Mouse (Mus musculus): ENCODE measurements around the gene Atp1a3. TPM values are rescaled to one million over a fixed set of nuclear protein-coding genes. Genes with fewer than 3 reads are reported as not detected.

The Atp1a3 gene
- polyA plus RNA-seq, 1 experiment from 2014 or later = 0.68 TPM

- Histone ChIP-seq H3K27me3 (ENCODE audit: control insufficient read depth, insufficient read depth, low read length) (peaks cover 73% of the 10 kb centered on the region), H3K27ac (ENCODE audit: low read depth, low read length) (no peak overlapping the region), H3K4me3 (ENCODE audit: low read length) (no peak overlapping the region), H3K9me3 (ENCODE audit: control insufficient read depth, low read length) (no peaks in the 10 kb centered on the region), H3K4me1 (ENCODE audit: control insufficient read depth, insufficient read depth, low read length) (0 out of 2 replicates have a peak, but pooled peaks cover 7% of the 10 kb centered on the region), H3K36me3 (ENCODE audit: control insufficient read depth, insufficient read depth, low read length) (no peaks in the 10 kb centered on the region), H3K9ac (ENCODE audit: low read depth, low read length) (no peak overlapping the region), H3K4me2 (replicated peaks; ENCODE audit: low read depth, low read length) (no peak overlapping the region)
- WGBS = 83% methylated on average over 12 of the region's 12 CpGs
- ATAC-seq (ENCODE audit: low FRiP score, low TSS enrichment) = no peak
These were observed 1.0 kb upstream of the Atp1a3 start for GRCm38 (mm10) chr7:25006586-25007364.

- WGBS = 68% methylated on average over 3 of the region's 3 CpGs
- Histone ChIP-seq H3K27me3 (ENCODE audit: control insufficient read depth, insufficient read depth, low read length) (peaks cover 67% of the 10 kb centered on the region), H3K9me3 (ENCODE audit: control insufficient read depth, low read length) (no peaks in the 10 kb centered on the region), H3K4me3 (ENCODE audit: low read length) (no peak overlapping the region), H3K9ac (ENCODE audit: low read depth, low read length) (no peak overlapping the region), H3K27ac (ENCODE audit: low read depth, low read length) (no peak overlapping the region), H3K4me1 (ENCODE audit: control insufficient read depth, insufficient read depth, low read length) (0 out of 2 replicates have a peak, but pooled peaks cover 7% of the 10 kb centered on the region), H3K4me2 (replicated peaks; ENCODE audit: low read depth, low read length) (peak overlapping the region; percentile 41), H3K36me3 (ENCODE audit: control insufficient read depth, insufficient read depth, low read length) (no peaks in the 10 kb centered on the region)
- 0 out of 2 replicates have a peak, but pooled peaks have one; percentile 15 for ATAC-seq (ENCODE audit: low FRiP score, low TSS enrichment)
These were observed 413 bp upstream of the Atp1a3 start for GRCm38 (mm10) chr7:25006171-25006570.

- H3K4me2 ChIP-seq (replicated peaks; ENCODE audit: low read depth, low read length) = no peak overlapping the region
- WGBS = 33% methylated on average over 9 of the region's 9 CpGs
- no peak for ATAC-seq (ENCODE audit: low FRiP score, low TSS enrichment)
These were observed 952 bp downstream of the Atp1a3 start for GRCm38 (mm10) chr7:25004806-25005205.

GRCm38 (mm10) chr7:25003820-25004388 lies 1.9 kb downstream of the Atp1a3 start:
- Histone ChIP-seq H3K36me3 (ENCODE audit: control insufficient read depth, insufficient read depth, low read length) (no peaks in the 10 kb centered on the region), H3K27me3 (ENCODE audit: control insufficient read depth, insufficient read depth, low read length) (peaks cover 44% of the 10 kb centered on the region), H3K9ac (ENCODE audit: low read depth, low read length) (no peak overlapping the region), H3K4me1 (ENCODE audit: control insufficient read depth, insufficient read depth, low read length) (no peaks in the 10 kb centered on the region), H3K4me3 (ENCODE audit: low read length) (no peak overlapping the region), H3K27ac (ENCODE audit: low read depth, low read length) (no peak overlapping the region), H3K4me2 (replicated peaks; ENCODE audit: low read depth, low read length) (no peak overlapping the region), H3K9me3 (ENCODE audit: control insufficient read depth, low read length) (no peaks in the 10 kb centered on the region)
- ATAC-seq (ENCODE audit: low FRiP score, low TSS enrichment) = no peak
- WGBS = 89% methylated on average over 7 of the region's 8 CpGs

More at GRCm38 (mm10) chr7:25004806-25005205, 952 bp downstream of the Atp1a3 start:
- no peak overlapping the region for H3K27ac ChIP-seq (ENCODE audit: low read depth, low read length)
- H3K4me1 ChIP-seq (ENCODE audit: control insufficient read depth, insufficient read depth, low read length) = no peaks in the 10 kb centered on the region
- H3K36me3 ChIP-seq (ENCODE audit: control insufficient read depth, insufficient read depth, low read length) = no peaks in the 10 kb centered on the region
- no peak overlapping the region for H3K9ac ChIP-seq (ENCODE audit: low read depth, low read length)
- H3K9me3 ChIP-seq (ENCODE audit: control insufficient read depth, low read length) = no peaks in the 10 kb centered on the region
- peaks cover 53% of the 10 kb centered on the region for H3K27me3 ChIP-seq (ENCODE audit: control insufficient read depth, insufficient read depth, low read length)
- H3K4me3 ChIP-seq (ENCODE audit: low read length) = no peak overlapping the region

GRCm38 (mm10) chr7:25003291-25003690 lies 2.5 kb downstream of the Atp1a3 start:
- no peak for ATAC-seq (ENCODE audit: low FRiP score, low TSS enrichment)
- H3K4me3 ChIP-seq (ENCODE audit: low read length) = no peak overlapping the region
- no peaks in the 10 kb centered on the region for H3K36me3 ChIP-seq (ENCODE audit: control insufficient read depth, insufficient read depth, low read length)
- H3K27me3 ChIP-seq (ENCODE audit: control insufficient read depth, insufficient read depth, low read length) = peaks cover 38% of the 10 kb centered on the region
- no peak overlapping the region for H3K27ac ChIP-seq (ENCODE audit: low read depth, low read length)
- no peaks in the 10 kb centered on the region for H3K4me1 ChIP-seq (ENCODE audit: control insufficient read depth, insufficient read depth, low read length)
- H3K4me2 ChIP-seq (replicated peaks; ENCODE audit: low read depth, low read length) = no peak overlapping the region
- H3K9me3 ChIP-seq (ENCODE audit: control insufficient read depth, low read length) = no peaks in the 10 kb centered on the region
- H3K9ac ChIP-seq (ENCODE audit: low read depth, low read length) = no peak overlapping the region
- WGBS = 40% methylated on average over 11 of the region's 11 CpGs

GRCm38 (mm10) chr7:25000711-25001110 lies 5.0 kb downstream of the Atp1a3 start:
- no peak for ATAC-seq (ENCODE audit: low FRiP score, low TSS enrichment)
- no peaks in the 10 kb centered on the region for H3K4me1 ChIP-seq (ENCODE audit: control insufficient read depth, insufficient read depth, low read length)
- 69% methylated on average over 12 of the region's 12 CpGs for whole genome bisulfite sequencing

GRCm38 (mm10) chr7:25000211-25000610 lies 5.5 kb downstream of the Atp1a3 start:
- no peaks in the 10 kb centered on the region for H3K36me3 ChIP-seq (ENCODE audit: control insufficient read depth, insufficient read depth, low read length)
- H3K4me3 ChIP-seq (ENCODE audit: low read length) = no peak overlapping the region
- no peaks in the 10 kb centered on the region for H3K9me3 ChIP-seq (ENCODE audit: control insufficient read depth, low read length)
- no peak for ATAC-seq (ENCODE audit: low FRiP score, low TSS enrichment)
- no peak overlapping the region for H3K9ac ChIP-seq (ENCODE audit: low read depth, low read length)
- H3K4me1 ChIP-seq (ENCODE audit: control insufficient read depth, insufficient read depth, low read length) = no peaks in the 10 kb centered on the region
- peaks cover 7% of the 10 kb centered on the region for H3K27me3 ChIP-seq (ENCODE audit: control insufficient read depth, insufficient read depth, low read length)
- H3K4me2 ChIP-seq (replicated peaks; ENCODE audit: low read depth, low read length) = no peak overlapping the region
- WGBS = 65% methylated on average over 7 of the region's 7 CpGs
- H3K27ac ChIP-seq (ENCODE audit: low read depth, low read length) = no peak overlapping the region

More at GRCm38 (mm10) chr7:25000711-25001110, 5.0 kb downstream of the Atp1a3 start:
- no peak overlapping the region for H3K4me2 ChIP-seq (replicated peaks; ENCODE audit: low read depth, low read length)
- peaks cover 12% of the 10 kb centered on the region for H3K27me3 ChIP-seq (ENCODE audit: control insufficient read depth, insufficient read depth, low read length)
- no peak overlapping the region for H3K9ac ChIP-seq (ENCODE audit: low read depth, low read length)
- no peaks in the 10 kb centered on the region for H3K9me3 ChIP-seq (ENCODE audit: control insufficient read depth, low read length)
- no peak overlapping the region for H3K27ac ChIP-seq (ENCODE audit: low read depth, low read length)
- H3K4me3 ChIP-seq (ENCODE audit: low read length) = no peak overlapping the region
- no peaks in the 10 kb centered on the region for H3K36me3 ChIP-seq (ENCODE audit: control insufficient read depth, insufficient read depth, low read length)

GRCm38 (mm10) chr7:24993081-24993480 lies 12.7 kb downstream of the Atp1a3 start:
- H3K9me3 ChIP-seq (ENCODE audit: control insufficient read depth, low read length) = no peaks in the 10 kb centered on the region
- 75% methylated on average over 6 of the region's 6 CpGs for WGBS
- ATAC-seq (ENCODE audit: low FRiP score, low TSS enrichment) = no peak
- no peak overlapping the region for H3K9ac ChIP-seq (ENCODE audit: low read depth, low read length)
- H3K36me3 ChIP-seq (ENCODE audit: control insufficient read depth, insufficient read depth, low read length) = no peaks in the 10 kb centered on the region
- no peak overlapping the region for H3K27ac ChIP-seq (ENCODE audit: low read depth, low read length)
- H3K27me3 ChIP-seq (ENCODE audit: control insufficient read depth, insufficient read depth, low read length) = no peaks in the 10 kb centered on the region
- no peaks in the 10 kb centered on the region for H3K4me1 ChIP-seq (ENCODE audit: control insufficient read depth, insufficient read depth, low read length)
- no peak overlapping the region for H3K4me3 ChIP-seq (ENCODE audit: low read length)
- no peak overlapping the region for H3K4me2 ChIP-seq (replicated peaks; ENCODE audit: low read depth, low read length)

GRCm38 (mm10) chr7:24990478-24990877 lies 15.3 kb downstream of the Atp1a3 start:
- Histone ChIP-seq H3K4me3 (ENCODE audit: low read length) (no peak overlapping the region), H3K4me1 (ENCODE audit: control insufficient read depth, insufficient read depth, low read length) (no peaks in the 10 kb centered on the region), H3K4me2 (replicated peaks; ENCODE audit: low read depth, low read length) (no peak overlapping the region), H3K9ac (ENCODE audit: low read depth, low read length) (no peak overlapping the region), H3K36me3 (ENCODE audit: control insufficient read depth, insufficient read depth, low read length) (no peaks in the 10 kb centered on the region), H3K27me3 (ENCODE audit: control insufficient read depth, insufficient read depth, low read length) (no peaks in the 10 kb centered on the region), H3K27ac (ENCODE audit: low read depth, low read length) (no peak overlapping the region), H3K9me3 (ENCODE audit: control insufficient read depth, low read length) (no peaks in the 10 kb centered on the region)
- ATAC-seq (ENCODE audit: low FRiP score, low TSS enrichment) = no peak
- 85% methylated on average over 8 of the region's 8 CpGs for WGBS
